Mouse (Mus musculus): ENCODE measurements around the gene Rasgef1b. TPM values are rescaled to one million over a fixed set of nuclear protein-coding genes. Genes with fewer than 3 reads are reported as not detected.

Gene Rasgef1b
- polyA plus RNA-seq, 1 experiment: 0.26 TPM

GRCm38 (mm10) chr5:99214400-99214799 lies 514.5 kb downstream of the Rasgef1b start:
- no peak overlapping the region for H3ac ChIP-seq (ENCODE audit: control insufficient read depth, insufficient read length)
- H3K4me2 ChIP-seq (ENCODE audit: low read depth): peak overlapping the region; percentile 66
- TF ChIP-seq MYOD1 (IDR thresholded peaks at IDR 0.05; ENCODE audit: control insufficient read depth in 1 of 3, insufficient read length in 2 of 3, low read depth in 2 of 3) (peak in 1 of 3 experiments; percentile 32), POLR2AphosphoS2 (IDR thresholded peaks at IDR 0.05; ENCODE audit: insufficient read length, low read depth) (no peak), MAX (IDR thresholded peaks at IDR 0.05; ENCODE audit: low read depth) (no peak), TCF12 (IDR thresholded peaks at IDR 0.05; ENCODE audit: insufficient read depth, poor library complexity, severe bottlenecking) (no peak), USF1 (IDR thresholded peaks at IDR 0.05; ENCODE audit: low read depth) (no peak), MYOG (IDR thresholded peaks at IDR 0.05; ENCODE audit: control insufficient read depth in 1 of 3, insufficient read depth in 1 of 3, insufficient read length in 2 of 3, low read depth in 2 of 3) (no peak), E2F4 (IDR thresholded peaks at IDR 0.05; ENCODE audit: insufficient read depth) (no peak), CEBPB (IDR thresholded peaks at IDR 0.05; ENCODE audit: insufficient read depth, poor library complexity, severe bottlenecking) (peak; percentile 98), POLR2A (IDR thresholded peaks at IDR 0.05; ENCODE audit: insufficient read length, low read depth) (no peak), TCF3 (IDR thresholded peaks at IDR 0.05; ENCODE audit: insufficient read length, low read depth) (no peak)
- H3K4me3 ChIP-seq: no peak overlapping the region
- no peaks in the 10 kb centered on the region for H3K79me2 ChIP-seq (ENCODE audit: control insufficient read depth, insufficient read depth)
- no peaks in the 10 kb centered on the region for H3K27me3 ChIP-seq (ENCODE audit: control insufficient read depth, insufficient read depth, insufficient read length)
- no peaks in the 10 kb centered on the region for H3K36me3 ChIP-seq (ENCODE audit: control insufficient read depth, insufficient read depth)

- Histone ChIP-seq H3K79me2 (ENCODE audit: control insufficient read depth, insufficient read depth) (no peaks in the 10 kb centered on the region), H3K4me3 (no peak overlapping the region), H3K4me2 (ENCODE audit: low read depth) (no peak overlapping the region), H3K36me3 (ENCODE audit: control insufficient read depth, insufficient read depth) (no peaks in the 10 kb centered on the region), H3K27me3 (ENCODE audit: control insufficient read depth, insufficient read depth, insufficient read length) (no peaks in the 10 kb centered on the region), H3ac (ENCODE audit: control insufficient read depth, insufficient read length) (no peak overlapping the region)
- TF ChIP-seq SRF (IDR thresholded peaks at IDR 0.05; ENCODE audit: control insufficient read depth, insufficient read length, low read depth) (no peak), USF1 (IDR thresholded peaks at IDR 0.05; ENCODE audit: low read depth) (no peak), MAX (IDR thresholded peaks at IDR 0.05; ENCODE audit: low read depth) (no peak), MYOD1 (IDR thresholded peaks at IDR 0.05; ENCODE audit: control insufficient read depth in 1 of 3, insufficient read length in 2 of 3, low read depth in 2 of 3) (no peak), CEBPB (IDR thresholded peaks at IDR 0.05; ENCODE audit: insufficient read depth, poor library complexity, severe bottlenecking) (no peak), TCF12 (IDR thresholded peaks at IDR 0.05; ENCODE audit: insufficient read depth, poor library complexity, severe bottlenecking) (no peak), POLR2AphosphoS2 (IDR thresholded peaks at IDR 0.05; ENCODE audit: insufficient read length, low read depth) (no peak), TCF3 (IDR thresholded peaks at IDR 0.05; ENCODE audit: insufficient read length, low read depth) (no peak), E2F4 (IDR thresholded peaks at IDR 0.05; ENCODE audit: insufficient read depth) (no peak), MYOG (IDR thresholded peaks at IDR 0.05; ENCODE audit: control insufficient read depth in 1 of 3, insufficient read depth in 1 of 3, insufficient read length in 2 of 3, low read depth in 2 of 3) (no peak), POLR2A (IDR thresholded peaks at IDR 0.05; ENCODE audit: insufficient read length, low read depth) (no peak), REST (IDR thresholded peaks at IDR 0.05; ENCODE audit: insufficient read depth, insufficient read length) (no peak)
Observed at GRCm38 (mm10) chr5:99213211-99213610, 515.7 kb downstream of the Rasgef1b start.

- Histone ChIP-seq H3K4me3 (no peak overlapping the region), H3K27me3 (ENCODE audit: control insufficient read depth, insufficient read depth, insufficient read length) (peaks cover 7% of the 10 kb centered on the region), H3K79me2 (ENCODE audit: control insufficient read depth, insufficient read depth) (no peaks in the 10 kb centered on the region), H3K36me3 (ENCODE audit: control insufficient read depth, insufficient read depth) (no peaks in the 10 kb centered on the region), H3K4me2 (ENCODE audit: low read depth) (no peak overlapping the region), H3ac (ENCODE audit: control insufficient read depth, insufficient read length) (no peak overlapping the region)
- no peak for TF ChIP-seq MYOD1 (IDR thresholded peaks at IDR 0.05; ENCODE audit: control insufficient read depth in 1 of 3, insufficient read length in 2 of 3, low read depth in 2 of 3)
- TF ChIP-seq MAX (IDR thresholded peaks at IDR 0.05; ENCODE audit: low read depth): no peak
- no peak for TF ChIP-seq POLR2AphosphoS2 (IDR thresholded peaks at IDR 0.05; ENCODE audit: insufficient read length, low read depth)
- peak; percentile 33; the same call in 1 of the 2 replicates for TF ChIP-seq CEBPB (IDR thresholded peaks at IDR 0.05; ENCODE audit: insufficient read depth, poor library complexity, severe bottlenecking)
- no peak for TF ChIP-seq TCF12 (IDR thresholded peaks at IDR 0.05; ENCODE audit: insufficient read depth, poor library complexity, severe bottlenecking)
- TF ChIP-seq TCF3 (IDR thresholded peaks at IDR 0.05; ENCODE audit: insufficient read length, low read depth): no peak
Observed at GRCm38 (mm10) chr5:99203475-99203874, 525.4 kb downstream of the Rasgef1b start.

GRCm38 (mm10) chr5:99202074-99202837 lies 526.6 kb downstream of the Rasgef1b start:
- H3K4me2 ChIP-seq (ENCODE audit: low read depth): peak overlapping the region; percentile 46
- no peaks in the 10 kb centered on the region for H3K36me3 ChIP-seq (ENCODE audit: control insufficient read depth, insufficient read depth)
- no peaks in the 10 kb centered on the region for H3K79me2 ChIP-seq (ENCODE audit: control insufficient read depth, insufficient read depth)
- H3K27me3 ChIP-seq (ENCODE audit: control insufficient read depth, insufficient read depth, insufficient read length): peaks cover 7% of the 10 kb centered on the region
- TF ChIP-seq MYOD1 (IDR thresholded peaks at IDR 0.05; ENCODE audit: control insufficient read depth in 1 of 3, insufficient read length in 2 of 3, low read depth in 2 of 3): no peak
- TF ChIP-seq CEBPB (IDR thresholded peaks at IDR 0.05; ENCODE audit: insufficient read depth, poor library complexity, severe bottlenecking): no peak
- no peak for TF ChIP-seq E2F4 (IDR thresholded peaks at IDR 0.05; ENCODE audit: insufficient read depth)
- no peak for TF ChIP-seq POLR2AphosphoS2 (IDR thresholded peaks at IDR 0.05; ENCODE audit: insufficient read length, low read depth)
- no peak for TF ChIP-seq POLR2A (IDR thresholded peaks at IDR 0.05; ENCODE audit: insufficient read length, low read depth)
- TF ChIP-seq SRF (IDR thresholded peaks at IDR 0.05; ENCODE audit: control insufficient read depth, insufficient read length, low read depth): no peak
- no peak for TF ChIP-seq USF1 (IDR thresholded peaks at IDR 0.05; ENCODE audit: low read depth)
- no peak overlapping the region for H3ac ChIP-seq (ENCODE audit: control insufficient read depth, insufficient read length)
- H3K4me3 ChIP-seq: no peak overlapping the region

- H3ac ChIP-seq (ENCODE audit: control insufficient read depth, insufficient read length): no peak overlapping the region
- no peak overlapping the region for H3K4me3 ChIP-seq
- no peaks in the 10 kb centered on the region for H3K36me3 ChIP-seq (ENCODE audit: control insufficient read depth, insufficient read depth)
- H3K79me2 ChIP-seq (ENCODE audit: control insufficient read depth, insufficient read depth): no peaks in the 10 kb centered on the region
- H3K4me2 ChIP-seq (ENCODE audit: low read depth): no peak overlapping the region
- no peaks in the 10 kb centered on the region for H3K27me3 ChIP-seq (ENCODE audit: control insufficient read depth, insufficient read depth, insufficient read length)
- TF ChIP-seq USF1 (IDR thresholded peaks at IDR 0.05; ENCODE audit: low read depth) (peak; percentile 27), TCF3 (IDR thresholded peaks at IDR 0.05; ENCODE audit: insufficient read length, low read depth) (no peak)
Observed at GRCm38 (mm10) chr5:99195436-99195835, 533.4 kb downstream of the Rasgef1b start.
